Mouse (Mus musculus) MEL (cell line): ENCODE data around the gene Tedc1.

Source experiments
- CTCF ChIP-seq, 3 experiments: IDR thresholded peaks in 2 of 3; conservative IDR thresholded peaks in 1 of 3; 2 replicates each; pipeline ENCODE4 v1.5.1; 2011 to 2012; ENCODE audit warnings: low read length in 3 of 3, low read depth in 2 of 3, mild to moderate bottlenecking in 2 of 3, improper control_type of control experiment in 1 of 3, inconsistent platforms in 1 of 3, mixed read lengths in 1 of 3, moderate library complexity in 1 of 3; ENCODE audit not compliant: control insufficient read depth in 1 of 3, insufficient read depth in 1 of 3, poor library complexity in 1 of 3, severe bottlenecking in 1 of 3
- EP300 ChIP-seq, 2 experiments: IDR thresholded peaks; 2 replicates each; pipeline ENCODE4 v1.6.1; 2011; ENCODE audit warnings: improper control_type of control experiment in 2 of 2, low read length in 2 of 2, low read depth in 1 of 2, mild to moderate bottlenecking in 1 of 2
- GATA1 ChIP-seq: IDR thresholded peaks from 2 replicates; pipeline ENCODE4 v1.6.1; 2011; ENCODE audit warnings: low read depth, low read length, improper control_type of control experiment
- HCFC1 ChIP-seq: IDR thresholded peaks from 2 replicates; pipeline ENCODE4 v1.6.1; 2012; ENCODE audit warnings: low read depth, mild to moderate bottlenecking, inconsistent platforms, low read length, improper control_type of control experiment, moderate library complexity
- MAFK ChIP-seq: IDR thresholded peaks from 2 replicates; pipeline ENCODE4 v1.6.1; 2011; ENCODE audit warnings: low read depth, mild to moderate bottlenecking, low read length, improper control_type of control experiment, borderline replicate concordance
- NELFE ChIP-seq: IDR thresholded peaks from 2 replicates; pipeline ENCODE4 v1.6.1; 2011; ENCODE audit warnings: low read depth, low read length, improper control_type of control experiment
- POLR2A ChIP-seq, 2 experiments: IDR thresholded peaks; 2 replicates each; pipeline ENCODE4 v1.6.1; 2011 to 2012; ENCODE audit warnings: low read length in 2 of 2, mild to moderate bottlenecking in 2 of 2, control low read depth in 1 of 2, improper control_type of control experiment in 1 of 2, low read depth in 1 of 2, moderate library complexity in 1 of 2; ENCODE audit not compliant: control insufficient read depth in 1 of 2, insufficient read depth in 1 of 2, poor library complexity in 1 of 2
- POLR2AphosphoS2 ChIP-seq: IDR thresholded peaks from 2 replicates; pipeline ENCODE4 v1.6.1; 2011; ENCODE audit warnings: low read length, improper control_type of control experiment
- POLR2AphosphoS5 ChIP-seq: IDR thresholded peaks from 2 replicates; pipeline ENCODE4 v1.6.1; 2012; ENCODE audit warnings: low read depth, borderline replicate concordance, mild to moderate bottlenecking, inconsistent platforms, low read length, moderate library complexity, mixed read lengths
- RCOR1 ChIP-seq: IDR thresholded peaks from 2 replicates; pipeline ENCODE4 v1.6.1; 2012; ENCODE audit warnings: low read depth, mild to moderate bottlenecking, inconsistent platforms, low read length, improper control_type of control experiment
- SMC3 ChIP-seq: IDR thresholded peaks from 2 replicates; pipeline ENCODE4 v1.6.1; 2011; ENCODE audit warnings: low read depth, low read length, improper control_type of control experiment
- TCF12 ChIP-seq: IDR thresholded peaks from 2 replicates; pipeline ENCODE4 v1.6.1; 2014; ENCODE audit warnings: low read depth, mild to moderate bottlenecking, inconsistent platforms, low read length, improper control_type of control experiment, moderate library complexity
- USF1 ChIP-seq: IDR thresholded peaks from 2 replicates; pipeline ENCODE4 v1.6.1; 2014; ENCODE audit warnings: low read depth, mild to moderate bottlenecking, inconsistent platforms, low read length, improper control_type of control experiment, moderate library complexity
- ZNF384 ChIP-seq: IDR thresholded peaks from 2 replicates; pipeline ENCODE4 v1.6.1; 2012; ENCODE audit warnings: low read depth, mild to moderate bottlenecking, inconsistent platforms, low read length, improper control_type of control experiment

- TF ChIP-seq CTCF (IDR thresholded peaks at IDR 0.05 in 2 of 3, conservative IDR thresholded peaks at IDR 0.05 in 1 of 3; ENCODE audit: control insufficient read depth in 1 of 3, insufficient read depth in 1 of 3, low read depth in 2 of 3, low read length in 3 of 3, poor library complexity in 1 of 3, severe bottlenecking in 1 of 3), result no peak
- TF ChIP-seq EP300 (IDR thresholded peaks at IDR 0.05; ENCODE audit: low read depth in 1 of 2, low read length in 2 of 2), result no peak
- TF ChIP-seq NELFE, result no peak
- no peak for TF ChIP-seq SMC3
- no peak for TF ChIP-seq POLR2AphosphoS5
- no peak for TF ChIP-seq TCF12
- no peak for TF ChIP-seq RCOR1
- TF ChIP-seq USF1, result no peak
- TF ChIP-seq ZNF384, result no peak
- no peak for TF ChIP-seq MAFK
- TF ChIP-seq HCFC1, result no peak
- TF ChIP-seq POLR2A (IDR thresholded peaks at IDR 0.05; ENCODE audit: control insufficient read depth in 1 of 2, insufficient read depth in 1 of 2, low read depth in 1 of 2, low read length in 2 of 2, poor library complexity in 1 of 2), result no peak
- TF ChIP-seq POLR2AphosphoS2, result no peak
- TF ChIP-seq GATA1, result no peak
Measured at GRCm38 (mm10) chr12:113157971-113158370, 1.8 kb downstream of the Tedc1 start.
